Mouse (Mus musculus) lung, postnatal 0 days (tissue): Measurements from ENCODE around the gene Rims1. TPM values are rescaled to one million over a fixed set of nuclear protein-coding genes. Genes with fewer than 3 reads are reported as not detected.

Experiments
- ATAC-seq: fragments of 200-750 bp; cut with Nextera tagmentation; 2 replicates; pipeline ENCODE4 v1.8.0; 2017; ENCODE audit warnings: moderate library complexity
- DNase-seq: peaks from one replicate; pipeline ENCODE4 v3.0.0-alpha.2; 2016; ENCODE audit warnings: low spot score
- H3K27ac ChIP-seq: fragments of 300-500 bp; sonication (generic); 2 replicates; pipeline ENCODE4 v1.5.1; 2014; ENCODE audit warnings: antibody characterized with exemption, mild to moderate bottlenecking, low read length, mixed read lengths
- H3K27me3 ChIP-seq: fragments of 300-500 bp; sonication (generic); replicated peaks from 2 replicates; pipeline ENCODE4 v1.6.1; 2014; ENCODE audit warnings: low read length, mixed read lengths; ENCODE audit not compliant: insufficient read depth
- H3K36me3 ChIP-seq: fragments of 300-500 bp; sonication (generic); 2 replicates; pipeline ENCODE4 v1.6.1; 2014; ENCODE audit warnings: low read length, mixed read lengths; ENCODE audit not compliant: insufficient read depth
- H3K4me1 ChIP-seq: fragments of 300-500 bp; sonication (generic); 2 replicates; pipeline ENCODE4 v1.6.1; 2014; ENCODE audit warnings: antibody characterized with exemption, low read depth, low read length, mixed read lengths; ENCODE audit not compliant: insufficient read depth
- H3K4me2 ChIP-seq: fragments of 300-500 bp; sonication (generic); replicated peaks from 2 replicates; pipeline ENCODE4 v1.6.1; 2014; ENCODE audit warnings: low read depth, mild to moderate bottlenecking, low read length, moderate library complexity, mixed read lengths
- H3K4me3 ChIP-seq: fragments of 300-500 bp; sonication (generic); 2 replicates; pipeline ENCODE4 v1.5.1; 2014; ENCODE audit warnings: low read depth, low read length
- H3K9ac ChIP-seq: fragments of 300-500 bp; sonication (generic); replicated peaks from 2 replicates; pipeline ENCODE4 v1.6.1; 2014; ENCODE audit warnings: low read depth, mild to moderate bottlenecking
- H3K9me3 ChIP-seq: fragments of 300-500 bp; sonication (generic); 2 replicates; pipeline ENCODE4 v1.6.1; 2016; ENCODE audit warnings: low read length, mixed read lengths
- CTCF ChIP-seq: IDR thresholded peaks from 2 replicates; pipeline ENCODE4 v1.5.1; 2016; ENCODE audit warnings: antibody characterized with exemption, mild to moderate bottlenecking
- EP300 ChIP-seq: IDR thresholded peaks from 2 replicates; pipeline ENCODE4 v1.6.1; 2016; ENCODE audit warnings: antibody characterized with exemption, mild to moderate bottlenecking, control low read depth
- WGBS: fragments of 180-500 bp; shearing (Covaris S2); extraction: QIAGEN DNeasy Blood & Tissue Kit; methylation state at CpG from one replicate; pipeline ENCODE4 v1.1.7; 2014; 5-methylcytosine and 5-hydroxymethylcytosine counted together
- polyA plus RNA-seq: library from polyadenylated mRNA; unstranded; fragments of >200 nt; fragmentation: Nextera tagmentation; extraction: Ambion mirVana; gene quantifications from 2 replicates; pipeline ENCODE4 v1.2.1, GENCODE M21; 2015

Gene Rims1
- 0.92 and 1.0 TPM in 2 replicates for polyA plus RNA-seq

- H3K9ac ChIP-seq: peak within 1 kb of the TSS; percentile 19; the same call in 1 of the 2 replicates
- peak; percentile 91 for ATAC-seq
- peaks cover 7% of the 10 kb centered on the region; the same call in 1 of the 2 replicates for H3K4me1 ChIP-seq
- no peaks in the 10 kb centered on the region for H3K36me3 ChIP-seq
- WGBS: 2% methylated on average over 46 of the region's 76 CpGs
- peak within 1 kb of the TSS; percentile 45 for H3K4me3 ChIP-seq
- H3K9me3 ChIP-seq: no peaks in the 10 kb centered on the region
- H3K27me3 ChIP-seq: no peaks in the 10 kb centered on the region; the same call in 1 of the 2 replicates
- H3K4me2 ChIP-seq: peak within 1 kb of the TSS; percentile 81
- no peak within 1 kb of the TSS for H3K27ac ChIP-seq
- TF ChIP-seq CTCF (no peak), EP300 (no peak)
- DNase-seq: peak; percentile 59
Observed at GRCm38 (mm10) chr1:22805726-22806625, at the start of gene Rims1. Gene Rims1 (minus strand): TSS chr1:22805994.

DNA sequence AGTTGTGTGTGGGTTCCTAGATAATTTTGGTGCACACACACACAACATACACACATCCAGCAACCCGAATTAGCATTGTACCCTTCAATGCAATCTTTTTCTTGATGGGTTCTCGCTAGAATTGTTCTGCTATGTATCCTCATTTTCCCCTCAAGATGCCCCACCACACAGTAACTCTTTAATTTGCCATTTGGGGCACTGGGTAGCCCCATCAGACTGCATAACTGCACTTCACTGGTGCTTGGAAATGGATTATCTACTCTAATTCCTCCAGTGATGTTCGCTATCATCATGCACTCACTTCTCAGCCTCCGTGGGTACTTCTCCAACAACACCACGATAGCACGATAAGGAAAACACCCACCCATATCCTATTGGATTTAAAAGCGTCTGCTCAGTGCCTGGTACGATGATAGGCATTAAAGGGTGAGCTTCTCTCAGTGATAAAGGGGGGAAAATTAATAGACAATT lies 867 bp upstream of the Rims1 start:
- TF ChIP-seq CTCF (no peak), EP300 (no peak)
- Histone ChIP-seq H3K27ac (no peak overlapping the region), H3K9me3 (no peaks in the 10 kb centered on the region), H3K4me1 (peaks cover 7% of the 10 kb centered on the region; the same call in 1 of the 2 replicates), H3K4me3 (no peak overlapping the region), H3K27me3 (no peaks in the 10 kb centered on the region; the same call in 1 of the 2 replicates), H3K9ac (peak overlapping the region; percentile 19; the same call in 1 of the 2 replicates), H3K36me3 (no peaks in the 10 kb centered on the region), H3K4me2 (no peak overlapping the region)
- ATAC-seq: no peak
- no peak for DNase-seq
- WGBS: 32% methylated on average over 8 of the region's 8 CpGs

GRCm38 (mm10) chr1:22805025-22805725 lies 619 bp downstream of the Rims1 start:
- no peak for DNase-seq
- H3K27me3 ChIP-seq: no peaks in the 10 kb centered on the region; the same call in 1 of the 2 replicates
- H3K9ac ChIP-seq: peak overlapping the region; percentile 19; the same call in 1 of the 2 replicates
- TF ChIP-seq CTCF: no peak
- TF ChIP-seq EP300: no peak
- H3K9me3 ChIP-seq: no peaks in the 10 kb centered on the region
- H3K27ac ChIP-seq: no peak overlapping the region
- H3K4me2 ChIP-seq: peak overlapping the region; percentile 81
- WGBS: 9% methylated on average over 14 of the region's 15 CpGs
- peaks cover 7% of the 10 kb centered on the region; the same call in 1 of the 2 replicates for H3K4me1 ChIP-seq
- peak overlapping the region; percentile 45 for H3K4me3 ChIP-seq
- no peaks in the 10 kb centered on the region for H3K36me3 ChIP-seq
- no peak for ATAC-seq

GRCm38 (mm10) chr1:22804148-22804885 lies 1.5 kb downstream of the Rims1 start:
- H3K4me3 ChIP-seq: no peak overlapping the region
- DNase-seq: no peak
- H3K36me3 ChIP-seq: no peaks in the 10 kb centered on the region
- H3K27ac ChIP-seq: no peak overlapping the region
- WGBS: 81% methylated on average over 4 of the region's 4 CpGs
- no peak overlapping the region for H3K4me2 ChIP-seq
- H3K9me3 ChIP-seq: no peaks in the 10 kb centered on the region
- no peak for ATAC-seq
- H3K9ac ChIP-seq: no peak overlapping the region
- H3K27me3 ChIP-seq: no peaks in the 10 kb centered on the region; the same call in 1 of the 2 replicates
- TF ChIP-seq CTCF (no peak), EP300 (no peak)
- H3K4me1 ChIP-seq: peaks cover 7% of the 10 kb centered on the region; the same call in 1 of the 2 replicates

DNA sequence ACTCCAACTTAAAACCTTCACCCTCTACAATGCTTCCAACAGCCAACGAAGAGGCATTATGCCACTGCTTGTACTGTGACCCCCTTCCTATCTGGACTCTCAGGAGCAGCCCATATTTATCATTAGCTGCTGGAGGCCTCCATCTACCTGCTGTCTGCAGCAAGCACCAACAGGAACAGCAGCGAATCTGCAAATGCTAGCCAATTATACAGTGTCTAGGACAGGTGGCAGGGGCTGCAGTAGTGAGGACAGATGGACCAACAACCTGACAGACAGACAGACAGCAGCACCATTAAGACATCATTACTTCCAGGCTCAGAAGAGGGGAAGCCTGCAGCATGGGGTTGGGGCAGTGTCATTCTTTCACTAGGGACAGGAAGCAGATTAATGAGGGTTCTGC lies 2.3 kb downstream of the Rims1 start:
- H3K9ac ChIP-seq: no peak overlapping the region
- H3K4me2 ChIP-seq: no peak overlapping the region
- H3K27ac ChIP-seq: no peak overlapping the region
- no peak overlapping the region for H3K4me3 ChIP-seq
- H3K4me1 ChIP-seq: peaks cover 7% of the 10 kb centered on the region; the same call in 1 of the 2 replicates
- TF ChIP-seq EP300 (no peak), CTCF (no peak)
- WGBS: 67% methylated on average over 2 of the region's 2 CpGs
- no peak for DNase-seq
- H3K36me3 ChIP-seq: no peaks in the 10 kb centered on the region
- H3K9me3 ChIP-seq: no peaks in the 10 kb centered on the region
- no peak for ATAC-seq
- H3K27me3 ChIP-seq: no peaks in the 10 kb centered on the region; the same call in 1 of the 2 replicates
